Mouse (Mus musculus): ENCODE measurements at regions not wholly inside any gene's neighbourhood (a gene's known extent, or its start where the extent isn't known, plus 50 kb on each side); places are given as distances from the start of the nearest gene placed in this dataset.
A peak's percentile ranks its signal among the peaks of the same experiment; 100 is the strongest.

DNA sequence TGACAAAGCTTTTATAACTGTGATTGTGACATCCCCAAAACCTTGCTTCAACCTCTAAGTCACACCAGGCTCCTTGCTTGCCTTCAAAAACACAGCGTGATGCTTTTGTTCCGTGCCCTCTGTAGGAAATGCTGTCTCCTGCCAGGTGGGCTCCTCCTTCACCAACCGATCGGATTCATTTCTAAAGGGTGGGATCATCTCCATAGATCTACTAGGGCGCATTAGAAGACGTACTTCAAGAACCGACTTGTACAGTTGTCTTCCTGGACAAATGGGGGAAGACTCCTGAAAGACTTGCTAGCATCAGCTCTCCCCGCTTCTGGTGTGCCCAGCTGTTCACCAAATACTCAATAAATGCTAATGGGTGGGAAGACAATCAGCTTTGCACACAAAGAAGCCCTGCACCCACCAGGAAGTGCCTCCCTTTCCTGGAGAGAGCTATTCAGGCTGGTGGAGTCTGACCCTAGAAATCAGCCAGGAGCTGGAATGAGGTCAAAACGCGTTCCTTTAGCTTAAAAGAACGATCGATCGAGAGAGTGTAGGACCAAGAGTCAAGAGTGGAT, 53.0 kb downstream of the Hoxa1 start:
- H3K4me2 ChIP-seq (ENCODE audit: low read length), result no peak overlapping the region
- H3K9me3 ChIP-seq (ENCODE audit: control insufficient read depth, low read length), result no peaks in the 10 kb centered on the region
- H3K27ac ChIP-seq (ENCODE audit: low read depth), result no peak overlapping the region
- DNase-seq (ENCODE audit: low spot score), result peak; percentile 51
- H3K9ac ChIP-seq (ENCODE audit: low read length), result no peak overlapping the region
- H3K27me3 ChIP-seq (replicated peaks; ENCODE audit: control insufficient read depth, insufficient read depth, low read length), result no peaks in the 10 kb centered on the region
- ATAC-seq (replicated peaks; ENCODE audit: low FRiP score, low TSS enrichment, low read depth), result no peak
- WGBS, result 46% methylated on average over 13 of the region's 13 CpGs
- H3K36me3 ChIP-seq (ENCODE audit: control insufficient read depth, insufficient read depth, low read length), result no peaks in the 10 kb centered on the region
- H3K4me3 ChIP-seq (ENCODE audit: low read depth, low read length), result no peak overlapping the region
- H3K4me1 ChIP-seq (replicated peaks; ENCODE audit: control insufficient read depth, insufficient read depth, low read length), result no peaks in the 10 kb centered on the region; the same call in 1 of the 2 replicates

DNA sequence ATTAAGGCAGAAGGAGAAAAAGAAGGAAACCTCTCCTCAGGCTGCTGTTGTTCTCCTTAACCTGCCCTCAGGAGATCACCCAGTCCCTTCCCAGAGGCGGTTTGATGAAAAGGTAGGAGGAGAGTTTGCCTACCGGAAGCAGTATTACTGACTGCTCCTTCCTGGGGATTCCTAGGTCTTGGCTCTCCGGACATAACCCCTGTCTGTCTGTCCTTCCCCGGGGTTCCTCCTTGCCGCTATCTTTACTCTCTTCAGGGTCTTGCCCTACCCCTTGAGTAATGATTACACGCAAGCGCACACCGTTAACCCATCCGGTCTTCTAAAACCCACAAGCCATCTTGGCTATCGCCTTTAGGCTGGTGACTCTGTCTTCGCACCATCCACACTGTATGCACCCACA, 54.0 kb downstream of the Hoxa1 start:
- Histone ChIP-seq H3K27ac (ENCODE audit: low read depth) (no peak overlapping the region), H3K9ac (ENCODE audit: low read length) (no peak overlapping the region), H3K36me3 (ENCODE audit: control insufficient read depth, insufficient read depth, low read length) (no peaks in the 10 kb centered on the region), H3K4me1 (replicated peaks; ENCODE audit: control insufficient read depth, insufficient read depth, low read length) (no peaks in the 10 kb centered on the region; the same call in 1 of the 2 replicates), H3K27me3 (replicated peaks; ENCODE audit: control insufficient read depth, insufficient read depth, low read length) (no peaks in the 10 kb centered on the region), H3K9me3 (ENCODE audit: control insufficient read depth, low read length) (no peaks in the 10 kb centered on the region), H3K4me3 (ENCODE audit: low read depth, low read length) (no peak overlapping the region), H3K4me2 (ENCODE audit: low read length) (no peak overlapping the region)
- 91% methylated on average over 11 of the region's 11 CpGs for WGBS
- no peak for DNase-seq (ENCODE audit: low spot score)
- ATAC-seq (replicated peaks; ENCODE audit: low FRiP score, low TSS enrichment, low read depth), result no peak

DNA sequence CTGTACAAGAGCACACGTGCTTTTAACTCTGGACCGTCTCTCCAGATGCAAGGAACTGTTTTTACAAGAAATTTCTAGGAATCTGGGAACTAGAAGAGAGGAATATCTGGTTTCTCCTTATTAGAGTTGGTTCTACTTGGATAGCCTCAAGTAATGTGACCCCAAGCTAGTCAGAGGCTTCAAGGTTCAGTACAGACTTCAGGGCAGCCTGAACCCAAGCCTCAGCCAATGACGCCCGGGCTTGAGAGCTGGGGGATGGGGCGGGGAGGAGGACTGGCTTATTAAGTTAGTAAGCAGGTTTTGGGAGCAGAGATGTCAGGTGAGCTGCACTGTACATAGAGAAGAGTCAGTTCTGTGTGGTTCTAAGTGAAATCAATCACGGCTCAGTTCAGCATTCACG, 54.5 kb downstream of the Hoxa1 start:
- Histone ChIP-seq H3K4me2 (ENCODE audit: low read length) (no peak overlapping the region), H3K9me3 (ENCODE audit: control insufficient read depth, low read length) (no peaks in the 10 kb centered on the region), H3K36me3 (ENCODE audit: control insufficient read depth, insufficient read depth, low read length) (no peaks in the 10 kb centered on the region), H3K4me3 (ENCODE audit: low read depth, low read length) (no peak overlapping the region), H3K4me1 (replicated peaks; ENCODE audit: control insufficient read depth, insufficient read depth, low read length) (no peaks in the 10 kb centered on the region; the same call in 1 of the 2 replicates), H3K27me3 (replicated peaks; ENCODE audit: control insufficient read depth, insufficient read depth, low read length) (no peaks in the 10 kb centered on the region), H3K9ac (ENCODE audit: low read length) (no peak overlapping the region), H3K27ac (ENCODE audit: low read depth) (no peak overlapping the region)
- ATAC-seq (replicated peaks; ENCODE audit: low FRiP score, low TSS enrichment, low read depth) (no peak), DNase-seq (ENCODE audit: low spot score) (no peak)
- WGBS, result 88% methylated on average over 7 of the region's 7 CpGs

DNA sequence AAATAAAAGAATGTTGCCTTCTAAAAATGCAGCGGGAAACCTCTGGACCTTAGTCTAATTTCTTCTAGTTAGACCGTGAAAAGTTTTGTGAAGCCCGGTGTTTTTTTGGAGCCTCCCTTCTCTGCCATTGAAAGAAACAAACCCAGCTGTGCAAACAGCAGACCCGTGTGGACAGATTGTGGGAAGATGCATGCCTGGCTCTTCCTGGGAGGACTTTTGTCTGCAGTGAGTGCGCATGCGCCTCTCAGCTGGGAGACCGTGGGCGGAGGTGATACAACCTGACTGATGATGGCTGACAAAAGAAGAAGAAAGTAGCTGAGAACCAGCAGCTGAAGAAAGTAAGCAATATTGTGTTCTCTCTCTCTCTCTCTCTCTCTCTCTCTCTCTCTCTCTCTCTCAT, 55.4 kb downstream of the Hoxa1 start:
- DNase-seq (ENCODE audit: low spot score), result no peak
- H3K4me1 ChIP-seq (replicated peaks; ENCODE audit: control insufficient read depth, insufficient read depth, low read length), result no peaks in the 10 kb centered on the region; the same call in 1 of the 2 replicates
- no peaks in the 10 kb centered on the region for H3K9me3 ChIP-seq (ENCODE audit: control insufficient read depth, low read length)
- H3K36me3 ChIP-seq (ENCODE audit: control insufficient read depth, insufficient read depth, low read length), result no peaks in the 10 kb centered on the region
- no peak overlapping the region for H3K4me3 ChIP-seq (ENCODE audit: low read depth, low read length)
- H3K27ac ChIP-seq (ENCODE audit: low read depth), result no peak overlapping the region
- no peaks in the 10 kb centered on the region for H3K27me3 ChIP-seq (replicated peaks; ENCODE audit: control insufficient read depth, insufficient read depth, low read length)
- no peak for ATAC-seq (replicated peaks; ENCODE audit: low FRiP score, low TSS enrichment, low read depth)
- H3K9ac ChIP-seq (ENCODE audit: low read length), result no peak overlapping the region
- no peak overlapping the region for H3K4me2 ChIP-seq (ENCODE audit: low read length)
- 53% methylated on average over 8 of the region's 8 CpGs for WGBS

DNA sequence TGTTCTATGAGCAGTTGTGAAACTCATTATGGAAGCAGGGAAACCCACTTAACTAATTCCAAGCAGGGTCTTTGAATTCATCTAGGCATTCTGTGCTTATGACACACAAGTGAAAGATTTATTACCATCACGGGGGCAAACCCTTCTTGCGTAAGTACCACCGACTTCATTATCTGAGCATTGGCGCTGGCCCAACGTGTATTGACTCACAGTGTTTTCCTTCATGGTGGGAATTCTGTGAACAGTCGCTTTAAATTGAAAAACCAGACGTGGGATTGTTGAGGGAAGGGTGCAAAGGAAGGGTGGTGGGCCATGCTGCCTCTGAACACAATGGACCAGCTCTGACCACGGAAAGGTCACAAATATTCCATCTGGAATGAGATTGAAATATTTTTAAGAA, 55.9 kb downstream of the Hoxa1 start:
- H3K36me3 ChIP-seq (ENCODE audit: control insufficient read depth, insufficient read depth, low read length), result no peaks in the 10 kb centered on the region
- no peak for ATAC-seq (replicated peaks; ENCODE audit: low FRiP score, low TSS enrichment, low read depth)
- H3K27ac ChIP-seq (ENCODE audit: low read depth), result no peak overlapping the region
- no peak overlapping the region for H3K9ac ChIP-seq (ENCODE audit: low read length)
- H3K4me1 ChIP-seq (replicated peaks; ENCODE audit: control insufficient read depth, insufficient read depth, low read length), result no peaks in the 10 kb centered on the region; the same call in 1 of the 2 replicates
- no peak for DNase-seq (ENCODE audit: low spot score)
- 54% methylated on average over 8 of the region's 8 CpGs for WGBS
- no peak overlapping the region for H3K4me2 ChIP-seq (ENCODE audit: low read length)
- no peaks in the 10 kb centered on the region for H3K27me3 ChIP-seq (replicated peaks; ENCODE audit: control insufficient read depth, insufficient read depth, low read length)
- H3K4me3 ChIP-seq (ENCODE audit: low read depth, low read length), result no peak overlapping the region
- H3K9me3 ChIP-seq (ENCODE audit: control insufficient read depth, low read length), result no peaks in the 10 kb centered on the region

DNA sequence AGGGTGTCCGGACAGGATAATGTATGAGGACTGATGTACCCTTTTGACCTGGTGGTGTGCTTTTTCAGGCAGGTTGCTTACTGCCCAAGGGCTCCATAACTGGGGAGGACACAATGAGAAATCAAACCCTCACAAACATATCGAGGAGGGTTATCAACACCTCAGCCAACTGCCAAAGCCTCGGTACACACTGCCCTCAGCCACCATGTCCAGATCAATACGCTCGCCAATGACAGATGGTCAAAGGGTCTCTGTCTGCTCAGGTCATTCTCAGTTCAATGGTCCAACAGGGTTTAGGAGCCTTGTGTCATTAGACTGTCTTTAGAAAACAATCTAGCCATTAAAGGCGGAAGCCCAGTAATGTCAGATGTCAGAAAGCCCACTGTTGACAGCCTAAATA, 56.9 kb downstream of the Hoxa1 start:
- Histone ChIP-seq H3K9ac (ENCODE audit: low read length) (no peak overlapping the region), H3K4me2 (ENCODE audit: low read length) (no peak overlapping the region), H3K9me3 (ENCODE audit: control insufficient read depth, low read length) (no peaks in the 10 kb centered on the region), H3K4me1 (replicated peaks; ENCODE audit: control insufficient read depth, insufficient read depth, low read length) (no peaks in the 10 kb centered on the region; the same call in 1 of the 2 replicates), H3K27me3 (replicated peaks; ENCODE audit: control insufficient read depth, insufficient read depth, low read length) (no peaks in the 10 kb centered on the region), H3K36me3 (ENCODE audit: control insufficient read depth, insufficient read depth, low read length) (no peaks in the 10 kb centered on the region), H3K4me3 (ENCODE audit: low read depth, low read length) (no peak overlapping the region), H3K27ac (ENCODE audit: low read depth) (no peak overlapping the region)
- WGBS, result 58% methylated on average over 6 of the region's 6 CpGs
- ATAC-seq (replicated peaks; ENCODE audit: low FRiP score, low TSS enrichment, low read depth), result no peak
- no peak for DNase-seq (ENCODE audit: low spot score)

DNA sequence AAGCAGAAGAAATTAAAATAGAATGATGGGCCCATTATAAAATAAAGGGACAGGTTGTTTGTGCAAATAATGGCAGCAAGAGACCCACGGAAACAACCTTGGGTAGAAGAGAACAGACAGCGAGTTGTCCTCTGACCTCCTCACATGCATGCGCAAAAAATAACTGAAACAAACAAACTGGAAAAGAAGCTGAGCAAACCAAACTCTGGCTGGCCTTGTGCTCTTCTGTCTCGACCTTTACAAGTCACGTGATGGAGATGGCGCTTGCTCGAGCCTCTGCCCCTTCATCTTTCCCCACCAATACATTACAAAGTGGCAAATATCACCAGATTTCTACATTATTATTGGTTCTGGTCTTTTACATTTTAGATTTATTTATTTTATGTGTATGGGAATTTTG, 59.3 kb downstream of the Hoxa1 start:
- no peaks in the 10 kb centered on the region for H3K27me3 ChIP-seq (replicated peaks; ENCODE audit: control insufficient read depth, insufficient read depth, low read length)
- ATAC-seq (replicated peaks; ENCODE audit: low FRiP score, low TSS enrichment, low read depth) (no peak), DNase-seq (ENCODE audit: low spot score) (no peak)
- 89% methylated on average over 7 of the region's 7 CpGs for WGBS
- no peak overlapping the region for H3K4me2 ChIP-seq (ENCODE audit: low read length)
- no peaks in the 10 kb centered on the region for H3K36me3 ChIP-seq (ENCODE audit: control insufficient read depth, insufficient read depth, low read length)
- H3K9me3 ChIP-seq (ENCODE audit: control insufficient read depth, low read length), result no peaks in the 10 kb centered on the region
- H3K4me1 ChIP-seq (replicated peaks; ENCODE audit: control insufficient read depth, insufficient read depth, low read length), result 0 out of 2 replicates have a peak, but pooled peaks cover 4% of the 10 kb centered on the region
- no peak overlapping the region for H3K27ac ChIP-seq (ENCODE audit: low read depth)
- no peak overlapping the region for H3K9ac ChIP-seq (ENCODE audit: low read length)
- H3K4me3 ChIP-seq (ENCODE audit: low read depth, low read length), result no peak overlapping the region

DNA sequence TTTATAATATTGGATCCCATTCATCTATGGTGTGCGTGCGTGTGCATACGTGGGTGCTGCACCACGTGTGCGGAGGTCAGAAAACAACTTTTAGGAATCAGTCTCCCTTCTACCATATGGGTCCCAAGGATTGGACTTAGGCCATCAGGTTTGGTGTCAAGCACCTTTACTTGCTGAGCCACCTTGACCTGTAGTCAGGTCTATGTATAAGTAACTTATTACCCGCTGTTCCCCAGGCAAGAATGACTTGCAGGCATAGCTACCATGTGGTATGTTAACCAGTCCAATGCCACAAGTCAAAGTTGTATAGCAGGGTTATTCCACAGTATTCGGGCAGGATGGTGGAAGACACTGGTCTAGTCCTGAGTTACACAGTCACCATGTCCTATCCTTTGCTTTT, 62.5 kb downstream of the Hoxa1 start:
- no peaks in the 10 kb centered on the region for H3K36me3 ChIP-seq (ENCODE audit: control insufficient read depth, insufficient read depth, low read length)
- H3K4me1 ChIP-seq (replicated peaks; ENCODE audit: control insufficient read depth, insufficient read depth, low read length), result 0 out of 2 replicates have a peak, but pooled peaks cover 4% of the 10 kb centered on the region
- H3K27ac ChIP-seq (ENCODE audit: low read depth), result no peak overlapping the region
- H3K4me3 ChIP-seq (ENCODE audit: low read depth, low read length), result no peak overlapping the region
- DNase-seq (ENCODE audit: low spot score), result no peak
- ATAC-seq (replicated peaks; ENCODE audit: low FRiP score, low TSS enrichment, low read depth), result no peak
- no peak overlapping the region for H3K9ac ChIP-seq (ENCODE audit: low read length)
- no peak overlapping the region for H3K4me2 ChIP-seq (ENCODE audit: low read length)
- no peaks in the 10 kb centered on the region for H3K9me3 ChIP-seq (ENCODE audit: control insufficient read depth, low read length)
- 95% methylated on average over 7 of the region's 7 CpGs for WGBS
- H3K27me3 ChIP-seq (replicated peaks; ENCODE audit: control insufficient read depth, insufficient read depth, low read length), result no peaks in the 10 kb centered on the region

DNA sequence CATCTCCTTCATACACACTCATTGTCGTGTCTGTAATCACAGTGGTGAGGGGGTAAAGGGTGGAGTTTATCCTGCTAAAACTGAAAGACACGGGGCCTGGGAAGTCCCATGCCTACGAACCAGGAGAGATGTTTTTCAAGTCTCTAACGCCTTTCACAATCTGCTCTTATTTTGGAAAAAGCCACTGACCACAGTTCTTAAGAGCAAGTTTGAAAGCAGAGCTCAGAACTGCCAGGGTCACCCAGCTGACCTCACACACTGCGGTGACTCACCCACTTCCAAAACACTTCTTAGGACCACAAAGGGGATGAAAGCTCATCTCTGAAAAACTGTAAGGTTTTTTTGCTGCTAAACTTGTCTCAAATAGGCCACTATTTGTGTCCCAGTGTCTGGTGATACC, 66.7 kb downstream of the Hoxa1 start:
- H3K4me3 ChIP-seq (ENCODE audit: low read depth, low read length), result no peak overlapping the region
- no peak for DNase-seq (ENCODE audit: low spot score)
- no peaks in the 10 kb centered on the region for H3K36me3 ChIP-seq (ENCODE audit: control insufficient read depth, insufficient read depth, low read length)
- no peak overlapping the region for H3K4me2 ChIP-seq (ENCODE audit: low read length)
- 0 out of 2 replicates have a peak, but pooled peaks cover 4% of the 10 kb centered on the region for H3K4me1 ChIP-seq (replicated peaks; ENCODE audit: control insufficient read depth, insufficient read depth, low read length)
- ATAC-seq (replicated peaks; ENCODE audit: low FRiP score, low TSS enrichment, low read depth), result no peak
- no peak overlapping the region for H3K27ac ChIP-seq (ENCODE audit: low read depth)
- no peaks in the 10 kb centered on the region for H3K27me3 ChIP-seq (replicated peaks; ENCODE audit: control insufficient read depth, insufficient read depth, low read length)
- H3K9ac ChIP-seq (ENCODE audit: low read length), result no peak overlapping the region
- WGBS, result 44% methylated on average over 5 of the region's 5 CpGs
- H3K9me3 ChIP-seq (ENCODE audit: control insufficient read depth, low read length), result no peaks in the 10 kb centered on the region
